Comparison of ENCODE assay signal across 22 mouse cellular contexts in genomic region chr12:112288786-112289185, GRCm38 (mm10).
DNase-seq lines count a peak whose midpoint lies in the region; ATAC-seq lines count a peak whose summit lies in the region.
"Had no signal": no experiment of that assay in that cellular context is flagged by ENCODE, and none has a peak within 500 bp of the region (broad histone marks: within the 10 kb centered on the region; RNA-seq: fewer than 3 reads in every experiment).

No protein-coding gene starts in this region.

- 78% methylated on average over 3 of the region's 3 CpGs for WGBS in forebrain, embryonic 10.5 days
- WGBS in forebrain, embryonic 11.5 days: 76% methylated on average over 3 of the region's 3 CpGs
- 85% methylated on average over 3 of the region's 3 CpGs for WGBS in midbrain, embryonic 10.5 days
- WGBS in midbrain, embryonic 16.5 days: 72% methylated on average over 3 of the region's 3 CpGs

- H3K4me1 ChIP-seq in forebrain, embryonic 10.5 days: peaks cover 68% of the 10 kb centered on the region
- no peaks in the 10 kb centered on the region for H3K4me1 ChIP-seq in forebrain, embryonic 11.5 days (replicated peaks; ENCODE audit: control insufficient read depth, insufficient read depth, low read length)
- peaks cover 75% of the 10 kb centered on the region for H3K4me1 ChIP-seq in midbrain, embryonic 10.5 days
- H3K4me1 ChIP-seq in midbrain, embryonic 16.5 days (ENCODE audit: control insufficient read depth, insufficient read depth, low read length): peaks cover 10% of the 10 kb centered on the region; the same call in 1 of the 2 replicates

- no peak overlapping the region for H3K4me3 ChIP-seq in forebrain, embryonic 10.5 days
- H3K4me3 ChIP-seq in forebrain, embryonic 11.5 days (ENCODE audit: low read depth, low read length): no peak overlapping the region
- H3K4me3 ChIP-seq in midbrain, embryonic 10.5 days: no peak overlapping the region
- H3K4me3 ChIP-seq in midbrain, embryonic 16.5 days (ENCODE audit: low read depth, low read length): no peak overlapping the region
- H3K4me3 ChIP-seq: forebrain, embryonic 12.5 days; forebrain, embryonic 15.5 days had no signal

- peak overlapping the region; percentile 52; the same call in 1 of the 2 replicates for H3K27ac ChIP-seq in forebrain, embryonic 10.5 days
- H3K27ac ChIP-seq in forebrain, embryonic 11.5 days (ENCODE audit: low read depth, low read length): no peak overlapping the region
- H3K27ac ChIP-seq in midbrain, embryonic 10.5 days (replicated peaks): 0 out of 2 replicates have a peak overlapping the region, but pooled peaks have one; percentile 34
- no peak overlapping the region for H3K27ac ChIP-seq in midbrain, embryonic 16.5 days (ENCODE audit: low read length)
- H3K27ac ChIP-seq: forebrain, embryonic 12.5 days; hindbrain, embryonic 14.5 days; hindbrain, postnatal 0 days had no signal

- peak; percentile 35 to 78 for DNase-seq in adrenal gland, adult (ENCODE audit: inconsistent age in 2 of 2, low spot score in 1 of 2)
- DNase-seq in adrenal gland, adult 8-10 months: no peak
- DNase-seq in forebrain, embryonic 10.5 days (ENCODE audit: extremely low spot score, low spot score): no peak
- DNase-seq in forebrain, embryonic 11.5 days (ENCODE audit: low spot score): no peak
- DNase-seq in midbrain, embryonic 10.5 days (ENCODE audit: low spot score): no peak
- DNase-seq in adrenal gland, postnatal 36 days: peak; percentile 61 to 62
- no peak for DNase-seq in spleen, postnatal 36 days (ENCODE audit: low spot score in 2 of 2)
- DNase-seq: cerebellum, adult 18-20 months; cerebellum, adult 9-10 months; cerebellum, postnatal 14 days; gastrocnemius, postnatal 25 days; heart, adult 18-20 months; kidney, adult 18-20 months had no signal

- no peak for ATAC-seq in forebrain, embryonic 11.5 days (replicated peaks; ENCODE audit: low FRiP score)
- ATAC-seq in midbrain, embryonic 16.5 days: no peak
- ATAC-seq: activated CD4-positive, CD25-positive, alpha-beta regulatory T cell, adult 4 months; forebrain, embryonic 15.5 days; hindbrain, postnatal 0 days; inflammation-experienced regulatory T-cells, adult 6 months; intestine, embryonic 16.5 days had no signal

- no peaks in the 10 kb centered on the region for H3K9me3 ChIP-seq in forebrain, embryonic 10.5 days
- no peaks in the 10 kb centered on the region for H3K9me3 ChIP-seq in forebrain, embryonic 11.5 days (ENCODE audit: control insufficient read depth, low read length)
- no peaks in the 10 kb centered on the region for H3K9me3 ChIP-seq in midbrain, embryonic 10.5 days (replicated peaks)
- H3K9me3 ChIP-seq in midbrain, embryonic 16.5 days (replicated peaks; ENCODE audit: control insufficient read depth, low read length, poor library complexity, severe bottlenecking): no peaks in the 10 kb centered on the region
- H3K9me3 ChIP-seq: forebrain, embryonic 12.5 days; forebrain, embryonic 15.5 days had no signal

- no peak overlapping the region for H3K4me2 ChIP-seq in forebrain, embryonic 11.5 days (ENCODE audit: low read depth, low read length, severe bottlenecking)
- H3K4me2 ChIP-seq in midbrain, embryonic 16.5 days (ENCODE audit: low read length): no peak overlapping the region
- H3K4me2 ChIP-seq: forebrain, embryonic 12.5 days; forebrain, embryonic 15.5 days; heart, embryonic 11.5 days; hindbrain, embryonic 14.5 days had no signal

- H3K9ac ChIP-seq in forebrain, embryonic 11.5 days (ENCODE audit: low read length): no peak overlapping the region
- no peak overlapping the region for H3K9ac ChIP-seq in midbrain, embryonic 16.5 days (ENCODE audit: low read depth, low read length)
- H3K9ac ChIP-seq: forebrain, embryonic 12.5 days; forebrain, embryonic 15.5 days; hindbrain, embryonic 14.5 days had no signal

- H3K36me3 ChIP-seq in forebrain, embryonic 10.5 days (replicated peaks): no peaks in the 10 kb centered on the region
- no peaks in the 10 kb centered on the region for H3K36me3 ChIP-seq in forebrain, embryonic 11.5 days (ENCODE audit: control insufficient read depth, insufficient read depth, low read length)
- no peaks in the 10 kb centered on the region for H3K36me3 ChIP-seq in midbrain, embryonic 10.5 days
- no peaks in the 10 kb centered on the region for H3K36me3 ChIP-seq in midbrain, embryonic 16.5 days (ENCODE audit: control insufficient read depth, insufficient read depth, low read length)
- H3K36me3 ChIP-seq: forebrain, embryonic 12.5 days; forebrain, embryonic 15.5 days had no signal

- peaks cover 59% of the 10 kb centered on the region for H3K27me3 ChIP-seq in forebrain, embryonic 10.5 days (ENCODE audit: poor library complexity, severe bottlenecking)
- no peaks in the 10 kb centered on the region for H3K27me3 ChIP-seq in forebrain, embryonic 11.5 days (ENCODE audit: control insufficient read depth, insufficient read depth, low read length)
- peaks cover 65% of the 10 kb centered on the region for H3K27me3 ChIP-seq in midbrain, embryonic 10.5 days (ENCODE audit: low read depth, poor library complexity, severe bottlenecking)
- no peaks in the 10 kb centered on the region for H3K27me3 ChIP-seq in midbrain, embryonic 16.5 days (ENCODE audit: control insufficient read depth, insufficient read depth, low read depth, low read length)
- H3K27me3 ChIP-seq: forebrain, embryonic 15.5 days had no signal

Comparison
In these comparisons a context has a peak if more than half of its experiments do, and no peak if none do; other contexts are left out.
1. DNase-seq: peak in adrenal gland, adult (2 of 2) and adrenal gland, postnatal 36 days (2 of 2); none in adrenal gland, adult 8-10 months (single experiment), forebrain, embryonic 10.5 days (single experiment), forebrain, embryonic 11.5 days (single experiment), midbrain, embryonic 10.5 days (single experiment) and spleen, postnatal 36 days (0 of 2).
2. H3K27ac ChIP-seq: peak in forebrain, embryonic 10.5 days (single experiment) and midbrain, embryonic 10.5 days (single experiment); none in forebrain, embryonic 11.5 days (single experiment) and midbrain, embryonic 16.5 days (single experiment).